Mouse (Mus musculus): ENCODE measurements around the gene Gm49383. TPM values are rescaled to one million over a fixed set of nuclear protein-coding genes. Genes with fewer than 3 reads are reported as not detected.

Gene Gm49383
- total RNA-seq, 2 experiments from 2014 or later, result 3.8 to 5.9 TPM

Small RNAs within 50 kb of the gene (microRNA-seq; reads per million reads assigned to microRNA genes)
- 0 reads per million in 2 experiments for gene Gm47287
- 1.3 to 5.0 reads per million in 2 experiments for gene Gm47295

Other genes with a start within 250 kb of the Gm49383 start
- 1,000 to 10,000 TPM; 1,051 to 1,052 TPM for gene Rps29, start 37.9 kb downstream of the Gm49383 start, total RNA-seq (2021)
- gene Lrr1, start 28.3 kb downstream of the Gm49383 start, total RNA-seq (2021), result not detected
- 100 to 1,000 TPM; 180 to 187 TPM for gene Rpl36al, start 13.0 kb downstream of the Gm49383 start, total RNA-seq (2021)
- 10 to 100 TPM; 26.5 to 30.4 TPM for gene Mgat2, start 12.9 kb downstream of the Gm49383 start, total RNA-seq (2021)
- 1 to 10 TPM; 1.2 to 1.5 TPM for gene Dnaaf2, start 1.3 kb upstream of the Gm49383 start, total RNA-seq (2021)
- 1 to 10 TPM; 3.9 to 4.7 TPM for gene Gm49384, start 7.2 kb upstream of the Gm49383 start, total RNA-seq (2021)
- gene Pole2, start 31.1 kb upstream of the Gm49383 start, total RNA-seq (2021), result under 1 TPM; 0.48 to 0.76 TPM
- gene Klhdc1, start 44.1 kb upstream of the Gm49383 start, total RNA-seq (2021), result 10 to 100 TPM; 18.8 to 20.3 TPM
- 100 to 1,000 TPM; 131 to 141 TPM for gene Klhdc2, start 99.6 kb upstream of the Gm49383 start, total RNA-seq (2021)
- 10 to 100 TPM; 46.0 to 46.6 TPM for gene Nemf, start 160.1 kb upstream of the Gm49383 start, total RNA-seq (2021)
- gene Arf6, start 175.0 kb upstream of the Gm49383 start, total RNA-seq (2021), result 10 to 100 TPM; 52.8 to 58.2 TPM
- 1 to 10 TPM in 1 of 2 experiments, under 1 TPM in 1; 0.96 to 1.5 TPM for gene Gm9887, start 175.4 kb upstream of the Gm49383 start, total RNA-seq (2021)